Mouse (Mus musculus) kidney, adult 9 months (tissue): ENCODE data around the gene Upk2.

Experiments used
- DNase-seq: peaks from one replicate; pipeline ENCODE4 v3.0.0; 2022

The Upk2 gene

DNA sequence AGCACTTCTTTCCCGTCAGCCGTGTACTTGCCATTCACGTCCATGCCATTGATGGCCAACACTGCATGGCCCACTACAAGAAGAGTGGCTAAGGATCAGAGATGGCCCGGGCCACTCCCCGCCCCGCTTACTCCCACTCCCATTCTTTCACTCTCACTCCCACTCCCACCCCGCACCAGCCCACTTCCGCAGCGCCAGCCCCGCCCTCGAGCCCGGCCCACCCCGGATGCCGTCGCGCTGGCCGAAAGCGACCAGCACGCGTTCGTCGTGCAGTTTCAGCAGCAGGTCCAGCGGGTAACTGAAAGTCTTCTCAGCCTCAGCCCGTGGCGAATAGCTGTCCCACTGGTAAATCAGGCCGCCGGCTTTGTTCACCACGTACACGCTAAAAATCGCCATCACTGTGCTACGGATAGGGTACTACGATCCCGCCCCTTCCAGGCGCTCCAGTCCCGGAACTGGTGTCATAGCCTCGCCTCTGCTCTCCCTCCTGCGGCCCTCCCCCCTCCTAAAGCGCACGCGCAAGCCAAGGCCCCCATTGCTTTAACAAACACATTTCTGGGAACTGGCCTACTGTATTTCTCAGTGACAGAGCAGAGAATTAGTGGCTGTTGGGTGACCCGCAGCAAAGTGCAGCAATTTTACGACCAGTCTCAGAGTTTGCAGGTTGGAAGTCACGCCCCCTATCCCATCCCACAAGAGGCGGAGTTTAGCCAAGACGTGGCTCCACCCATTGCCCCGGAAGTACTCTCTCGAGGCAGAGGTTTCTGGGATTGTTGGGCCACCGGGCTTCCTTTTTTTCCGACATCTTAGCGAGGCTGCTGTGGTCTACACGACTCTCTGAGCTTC is 47.6 kb downstream of the Upk2 start, which contains the start of the genes Rps25 and Trappc4:
Rps25 (plus strand) TSS at position 234 of the 846 bp plus-strand sequence.
Trappc4 (minus strand) TSS at position 695 of the 846 bp plus-strand sequence.
- peak; percentile 96 for DNase-seq

DNA sequence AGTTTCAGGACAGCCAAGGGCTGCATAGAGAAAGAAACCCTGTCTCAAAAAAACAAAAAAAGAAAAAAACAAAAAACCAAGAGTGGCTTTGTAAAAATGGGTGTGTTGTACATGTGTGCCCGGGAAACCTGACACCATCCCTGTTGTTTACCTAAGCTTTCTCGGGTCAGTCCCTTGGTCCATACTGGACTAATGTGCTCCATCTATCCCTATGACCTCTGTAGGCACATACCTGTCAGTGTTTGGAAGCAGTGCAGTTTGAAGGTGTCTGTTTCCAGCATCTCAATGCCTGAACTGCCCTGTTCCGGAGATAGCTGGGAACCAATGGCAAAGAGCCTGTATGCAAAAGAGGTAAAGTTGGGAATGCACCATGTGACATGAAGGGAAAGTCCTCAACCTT is 49.8 kb downstream of the Upk2 start:
- DNase-seq, result peak; percentile 8
